Mouse (Mus musculus): ENCODE data around the gene Adora3. TPM values are rescaled to one million over a fixed set of nuclear protein-coding genes. Genes with fewer than 3 reads are reported as not detected.

Adora3 gene
- total and polyA plus RNA-seq, 2 experiments from 2014 or later = 0.16 to 0.18 TPM

DNA sequence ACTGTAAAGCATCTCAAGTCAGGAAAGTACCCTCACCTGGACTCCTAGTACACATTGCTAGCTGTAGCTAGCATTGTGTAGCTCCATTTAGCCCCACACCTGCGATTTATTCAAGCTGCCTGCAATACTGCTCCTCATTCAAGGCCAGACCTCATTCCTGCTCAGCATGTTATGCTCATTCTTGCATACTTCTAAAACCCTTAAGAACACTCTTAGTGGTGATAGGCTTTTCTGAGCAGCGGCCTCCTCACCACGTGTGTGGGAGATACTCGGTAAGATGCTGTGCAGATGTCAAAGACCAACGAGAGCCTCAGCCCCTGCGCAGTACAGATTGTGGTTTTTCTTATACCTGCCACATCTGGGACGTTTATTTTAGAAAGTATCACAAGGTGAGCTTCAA is 59.2 kb downstream of the Adora3 start:
- no peak overlapping the region for H3K27ac ChIP-seq
- H3K4me1 ChIP-seq (ENCODE audit: insufficient read depth, low read length) = no peaks in the 10 kb centered on the region
- no peak overlapping the region for H3K4me2 ChIP-seq (ENCODE audit: low read depth, low read length)
- TF ChIP-seq CTCF (IDR thresholded peaks at IDR 0.05; ENCODE audit: low read depth) = no peak
- H3K36me3 ChIP-seq (ENCODE audit: insufficient read depth, low read length) = no peaks in the 10 kb centered on the region
- ATAC-seq = no peak
- 85% methylated on average over 7 of the region's 7 CpGs for WGBS
- H3K27me3 ChIP-seq (ENCODE audit: insufficient read depth, low read length) = no peaks in the 10 kb centered on the region
- no peak overlapping the region for H3K4me3 ChIP-seq (ENCODE audit: low read length)
- no peak overlapping the region for H3K9ac ChIP-seq (replicated peaks; ENCODE audit: low read length)
- DNase-seq (ENCODE audit: low spot score) = no peak
- H3K9me3 ChIP-seq (ENCODE audit: low read length) = no peaks in the 10 kb centered on the region

DNA sequence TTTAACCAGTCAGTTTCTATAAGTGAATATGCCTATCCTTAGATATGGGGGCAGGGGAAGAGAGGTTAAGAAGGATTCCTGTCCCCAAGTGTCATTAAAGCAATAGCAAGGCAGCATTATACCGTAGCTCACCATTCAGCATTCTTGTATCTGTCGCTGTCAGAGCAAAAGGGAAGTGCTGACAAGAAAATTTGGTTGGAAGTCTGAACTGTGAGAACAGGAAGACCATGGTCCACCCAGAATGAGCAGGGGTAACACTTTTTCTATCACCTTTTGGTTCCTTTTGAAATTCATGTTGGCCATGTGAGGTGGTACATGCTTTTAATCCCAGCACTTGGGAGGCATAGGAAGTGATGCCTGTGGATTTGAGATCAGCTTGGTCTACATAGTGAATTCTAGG is 60.4 kb downstream of the Adora3 start:
- no peak overlapping the region for H3K4me2 ChIP-seq (ENCODE audit: low read depth, low read length)
- H3K4me3 ChIP-seq (ENCODE audit: low read length) = no peak overlapping the region
- TF ChIP-seq CTCF (IDR thresholded peaks at IDR 0.05; ENCODE audit: low read depth) = no peak

DNA sequence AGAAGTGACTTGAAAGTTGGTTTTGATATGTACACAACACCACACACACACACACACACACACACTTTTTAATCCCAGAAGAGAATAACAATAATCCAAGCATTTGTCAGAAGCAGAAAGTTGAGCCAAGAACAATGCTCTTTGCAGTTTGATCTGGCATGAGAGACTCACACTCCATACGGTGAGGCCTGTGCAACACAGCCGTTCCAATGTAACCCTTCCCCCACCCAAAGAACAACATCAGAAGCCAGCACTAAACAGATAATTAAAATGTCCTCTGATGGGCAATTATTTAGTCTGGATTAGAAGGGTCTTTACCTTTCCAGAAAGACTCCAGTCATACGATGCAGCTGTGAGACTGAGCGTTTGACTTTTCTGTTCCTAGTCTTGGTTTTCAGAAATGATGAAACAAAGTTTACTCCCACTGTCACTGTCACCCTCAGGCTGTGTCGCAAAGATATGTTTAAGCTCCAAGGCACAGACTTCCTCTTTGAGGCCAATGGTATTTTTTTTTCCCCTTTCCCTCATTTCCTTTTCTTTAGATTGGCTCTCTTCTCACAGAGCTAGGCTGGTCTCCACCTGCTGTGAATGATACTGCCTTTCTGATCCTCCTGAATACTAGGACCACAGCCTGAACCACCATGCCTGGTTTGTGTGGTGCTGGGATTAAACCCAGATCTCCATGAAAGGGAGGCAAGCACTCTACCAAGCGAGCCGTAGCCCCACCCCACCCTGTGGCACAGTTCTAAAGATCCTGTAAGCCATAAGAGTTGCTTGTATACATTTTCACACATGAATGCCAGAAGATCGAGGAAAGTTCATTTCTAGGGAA is 61.8 kb downstream of the Adora3 start, which contains the start of gene I830077J02Rik:
I830077J02Rik (minus strand) TSS at position 425 of the 832 bp plus-strand sequence.
- DNase-seq (ENCODE audit: low spot score) (no peak), ATAC-seq (no peak)
- H3K27me3 ChIP-seq (ENCODE audit: insufficient read depth, low read length) = no peaks in the 10 kb centered on the region
- H3K9ac ChIP-seq (replicated peaks; ENCODE audit: low read length) = no peak within 1 kb of the TSS
- no peaks in the 10 kb centered on the region for H3K9me3 ChIP-seq (ENCODE audit: low read length)
- no peak for TF ChIP-seq CTCF (IDR thresholded peaks at IDR 0.05; ENCODE audit: low read depth)
- H3K4me1 ChIP-seq (ENCODE audit: insufficient read depth, low read length) = no peaks in the 10 kb centered on the region
- H3K4me3 ChIP-seq (ENCODE audit: low read length) = no peak within 1 kb of the TSS
- H3K36me3 ChIP-seq (ENCODE audit: insufficient read depth, low read length) = no peaks in the 10 kb centered on the region
- H3K4me2 ChIP-seq (ENCODE audit: low read depth, low read length) = no peak within 1 kb of the TSS
- H3K27ac ChIP-seq = no peak within 1 kb of the TSS
- WGBS = 91% methylated on average over 8 of the region's 8 CpGs

More for the DNA sequence above, 60.4 kb downstream of the Adora3 start:
- ATAC-seq = no peak
- no peaks in the 10 kb centered on the region for H3K4me1 ChIP-seq (ENCODE audit: insufficient read depth, low read length)
- DNase-seq (ENCODE audit: low spot score) = no peak
- H3K9ac ChIP-seq (replicated peaks; ENCODE audit: low read length) = no peak overlapping the region
- H3K27ac ChIP-seq = no peak overlapping the region
- WGBS = 90% methylated on average over 2 of the region's 2 CpGs
- H3K9me3 ChIP-seq (ENCODE audit: low read length) = no peaks in the 10 kb centered on the region
- H3K27me3 ChIP-seq (ENCODE audit: insufficient read depth, low read length) = no peaks in the 10 kb centered on the region
- H3K36me3 ChIP-seq (ENCODE audit: insufficient read depth, low read length) = no peaks in the 10 kb centered on the region

DNA sequence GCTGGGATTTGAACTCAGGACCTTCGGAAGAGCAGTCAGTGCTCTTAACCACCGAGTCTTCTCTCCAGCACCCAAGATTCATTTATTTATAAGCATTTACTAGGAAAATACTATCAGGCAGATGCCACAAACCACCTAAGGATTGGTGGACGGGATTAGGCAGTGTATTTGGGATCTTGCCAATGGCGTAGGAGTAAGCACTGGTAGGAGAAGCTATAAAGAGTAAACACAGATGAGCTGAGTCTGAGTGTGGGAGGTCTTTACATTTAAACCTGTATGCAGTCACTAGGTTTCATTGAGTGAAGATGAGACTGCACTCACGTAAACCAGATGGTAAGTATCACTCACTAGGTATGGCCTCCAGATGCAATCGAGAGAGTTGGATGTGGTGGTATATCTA is 63.3 kb downstream of the Adora3 start:
- 90% methylated on average over 6 of the region's 6 CpGs for WGBS
- no peak overlapping the region for H3K9ac ChIP-seq (replicated peaks; ENCODE audit: low read length)
- H3K4me3 ChIP-seq (ENCODE audit: low read length) = no peak overlapping the region
- no peaks in the 10 kb centered on the region for H3K27me3 ChIP-seq (ENCODE audit: insufficient read depth, low read length)
- H3K4me1 ChIP-seq (ENCODE audit: insufficient read depth, low read length) = no peaks in the 10 kb centered on the region
- DNase-seq (ENCODE audit: low spot score) = no peak
- no peaks in the 10 kb centered on the region for H3K36me3 ChIP-seq (ENCODE audit: insufficient read depth, low read length)
- no peaks in the 10 kb centered on the region for H3K9me3 ChIP-seq (ENCODE audit: low read length)
- no peak for TF ChIP-seq CTCF (IDR thresholded peaks at IDR 0.05; ENCODE audit: low read depth)
- ATAC-seq = no peak
- no peak overlapping the region for H3K27ac ChIP-seq
- no peak overlapping the region for H3K4me2 ChIP-seq (ENCODE audit: low read depth, low read length)

DNA sequence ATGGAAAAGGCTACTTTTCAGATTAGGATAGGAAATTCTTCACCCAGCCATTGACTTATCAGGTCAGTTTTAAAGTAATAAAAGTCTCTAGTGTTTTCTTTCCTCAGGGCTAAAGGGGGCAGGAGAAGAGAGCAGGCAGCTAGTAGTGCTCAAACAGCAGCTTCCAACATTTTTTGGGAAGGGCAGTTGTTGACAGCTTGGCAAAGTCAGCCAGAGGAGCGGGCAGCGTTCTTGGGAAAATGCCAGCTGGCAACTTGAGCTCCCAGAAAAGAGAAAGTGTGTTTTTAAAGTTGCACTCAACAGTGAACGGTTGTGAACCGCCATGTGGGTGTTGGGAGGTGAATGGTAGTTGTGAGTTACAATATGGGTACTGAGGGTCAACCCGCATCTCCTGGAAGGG is 64.4 kb downstream of the Adora3 start:
- no peak for TF ChIP-seq CTCF (IDR thresholded peaks at IDR 0.05; ENCODE audit: low read depth)
- H3K27me3 ChIP-seq (ENCODE audit: insufficient read depth, low read length) = no peaks in the 10 kb centered on the region
- 47% methylated on average over 5 of the region's 5 CpGs for WGBS

DNA sequence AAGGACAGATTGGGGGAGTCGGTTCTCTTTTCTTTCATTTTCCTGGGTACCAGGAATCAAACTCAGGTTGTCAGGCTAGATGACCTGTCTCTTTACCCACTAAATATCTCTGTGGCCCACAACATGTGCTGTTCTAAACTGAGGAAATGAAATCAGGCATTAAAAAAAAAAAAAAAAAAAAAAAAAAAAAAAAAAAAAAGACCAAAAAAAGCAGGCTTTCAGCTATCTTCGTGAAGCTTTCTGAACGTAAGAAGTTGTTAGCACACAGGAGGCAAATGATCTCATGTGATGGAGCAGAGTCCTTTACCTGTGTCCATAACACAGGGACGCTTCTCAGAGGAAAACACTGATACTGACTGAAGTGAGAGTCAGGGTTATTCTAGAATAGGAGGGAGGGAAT is 65.5 kb downstream of the Adora3 start:
- 87% methylated on average over 4 of the region's 4 CpGs for WGBS
- Histone ChIP-seq H3K9me3 (ENCODE audit: low read length) (no peaks in the 10 kb centered on the region), H3K4me1 (ENCODE audit: insufficient read depth, low read length) (no peaks in the 10 kb centered on the region), H3K36me3 (ENCODE audit: insufficient read depth, low read length) (no peaks in the 10 kb centered on the region; the same call in 1 of the 2 replicates), H3K27ac (no peak overlapping the region), H3K27me3 (ENCODE audit: insufficient read depth, low read length) (no peaks in the 10 kb centered on the region), H3K4me3 (ENCODE audit: low read length) (no peak overlapping the region), H3K9ac (replicated peaks; ENCODE audit: low read length) (no peak overlapping the region), H3K4me2 (ENCODE audit: low read depth, low read length) (no peak overlapping the region)
- TF ChIP-seq CTCF (IDR thresholded peaks at IDR 0.05; ENCODE audit: low read depth) = no peak
- no peak for DNase-seq (ENCODE audit: low spot score)
- no peak for ATAC-seq

More for the DNA sequence above, 64.4 kb downstream of the Adora3 start:
- no peaks in the 10 kb centered on the region for H3K9me3 ChIP-seq (ENCODE audit: low read length)
- DNase-seq (ENCODE audit: low spot score) (peak; percentile 63), ATAC-seq (no peak)
- H3K36me3 ChIP-seq (ENCODE audit: insufficient read depth, low read length) = no peaks in the 10 kb centered on the region
- no peak overlapping the region for H3K9ac ChIP-seq (replicated peaks; ENCODE audit: low read length)
- H3K4me1 ChIP-seq (ENCODE audit: insufficient read depth, low read length) = no peaks in the 10 kb centered on the region
- no peak overlapping the region for H3K4me3 ChIP-seq (ENCODE audit: low read length)
- H3K4me2 ChIP-seq (ENCODE audit: low read depth, low read length) = no peak overlapping the region
- H3K27ac ChIP-seq = no peak overlapping the region

DNA sequence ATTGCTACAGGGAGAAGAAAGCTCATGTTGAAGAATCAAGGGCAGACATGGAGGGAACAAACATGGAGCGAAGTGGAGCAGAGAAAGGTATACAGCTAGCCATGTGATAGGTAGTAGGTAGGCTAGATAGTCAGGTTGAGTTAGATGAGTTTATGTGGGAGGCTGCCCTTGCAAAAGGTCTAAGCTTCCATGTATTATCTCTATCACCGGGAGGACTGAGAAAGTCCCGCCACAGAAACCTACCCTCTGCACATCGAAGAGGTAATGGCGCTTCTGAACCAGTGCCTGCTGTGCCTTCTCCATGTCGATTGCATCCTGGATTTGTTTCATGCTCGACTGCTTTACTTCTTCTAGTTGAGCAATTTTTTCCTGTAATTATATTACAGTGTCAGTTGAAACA is 80.7 kb downstream of the Adora3 start:
- Histone ChIP-seq H3K9ac (replicated peaks; ENCODE audit: low read length) (no peak overlapping the region), H3K4me2 (ENCODE audit: low read depth, low read length) (no peak overlapping the region), H3K4me1 (ENCODE audit: insufficient read depth, low read length) (no peaks in the 10 kb centered on the region), H3K27me3 (ENCODE audit: insufficient read depth, low read length) (no peaks in the 10 kb centered on the region), H3K27ac (no peak overlapping the region), H3K36me3 (ENCODE audit: insufficient read depth, low read length) (peaks cover 46% of the 10 kb centered on the region), H3K9me3 (ENCODE audit: low read length) (no peaks in the 10 kb centered on the region), H3K4me3 (ENCODE audit: low read length) (no peak overlapping the region)
- ATAC-seq (no peak), DNase-seq (ENCODE audit: low spot score) (no peak)
- TF ChIP-seq CTCF (IDR thresholded peaks at IDR 0.05; ENCODE audit: low read depth) = no peak
- WGBS = 95% methylated on average over 7 of the region's 7 CpGs
